Mouse (Mus musculus) midbrain, embryonic 16.5 days (tissue): ENCODE data around the gene Serp2. TPM values are rescaled to one million over a fixed set of nuclear protein-coding genes. Genes with fewer than 3 reads are reported as not detected.

ENCODE experiments used
- ATAC-seq: fragments of 200-750 bp; cut with Nextera tagmentation; 2 replicates; pipeline ENCODE4 v1.8.0; 2017; ENCODE audit warnings: moderate TSS enrichment
- H3K27ac ChIP-seq: fragments of 300-500 bp; sonication (generic); 2 replicates; pipeline ENCODE4 v1.5.1; 2014; ENCODE audit warnings: mild to moderate bottlenecking, low read length, mixed read lengths
- H3K27me3 ChIP-seq: fragments of 300-500 bp; sonication (generic); 2 replicates; pipeline ENCODE4 v1.6.1; 2014; ENCODE audit warnings: low read depth, low read length, mixed read lengths; ENCODE audit not compliant: control insufficient read depth, insufficient read depth
- H3K36me3 ChIP-seq: fragments of 300-500 bp; sonication (generic); 2 replicates; pipeline ENCODE4 v1.6.1; 2014; ENCODE audit warnings: mild to moderate bottlenecking, low read length, moderate library complexity, mixed read lengths; ENCODE audit not compliant: control insufficient read depth, insufficient read depth
- H3K4me1 ChIP-seq: fragments of 300-500 bp; sonication (generic); 2 replicates; pipeline ENCODE4 v1.6.1; 2014; ENCODE audit warnings: mild to moderate bottlenecking, low read length, mixed read lengths; ENCODE audit not compliant: control insufficient read depth, insufficient read depth
- H3K4me2 ChIP-seq: fragments of 300-500 bp; sonication (generic); 2 replicates; pipeline ENCODE4 v1.6.1; 2014; ENCODE audit warnings: mild to moderate bottlenecking, low read length, mixed read lengths
- H3K4me3 ChIP-seq: fragments of 300-500 bp; sonication (generic); 2 replicates; pipeline ENCODE4 v1.5.1; 2014; ENCODE audit warnings: low read depth, mild to moderate bottlenecking, low read length, moderate library complexity, mixed read lengths
- H3K9ac ChIP-seq: fragments of 300-500 bp; sonication (generic); 2 replicates; pipeline ENCODE4 v1.6.1; 2014; ENCODE audit warnings: low read depth, low read length, mixed read lengths
- H3K9me3 ChIP-seq: fragments of 300-500 bp; sonication (generic); replicated peaks from 2 replicates; pipeline ENCODE4 v1.6.1; 2014; ENCODE audit warnings: mild to moderate bottlenecking, low read length, mixed read lengths; ENCODE audit not compliant: control insufficient read depth, poor library complexity, severe bottlenecking
- WGBS: fragments of 180-500 bp; shearing (Covaris S2); extraction: QIAGEN DNeasy Blood & Tissue Kit; methylation state at CpG from one replicate; pipeline ENCODE4 v1.1.7; 2014; 5-methylcytosine and 5-hydroxymethylcytosine counted together
- polyA plus RNA-seq: library from polyadenylated mRNA; unstranded; fragments of >200 nt; fragmentation: Nextera tagmentation; extraction: Ambion mirVana; gene quantifications from 2 replicates; pipeline ENCODE4 v1.2.1, GENCODE M21; 2015

Gene Serp2
- polyA plus RNA-seq, 1 experiment from 2014 or later, result 239 TPM

DNA sequence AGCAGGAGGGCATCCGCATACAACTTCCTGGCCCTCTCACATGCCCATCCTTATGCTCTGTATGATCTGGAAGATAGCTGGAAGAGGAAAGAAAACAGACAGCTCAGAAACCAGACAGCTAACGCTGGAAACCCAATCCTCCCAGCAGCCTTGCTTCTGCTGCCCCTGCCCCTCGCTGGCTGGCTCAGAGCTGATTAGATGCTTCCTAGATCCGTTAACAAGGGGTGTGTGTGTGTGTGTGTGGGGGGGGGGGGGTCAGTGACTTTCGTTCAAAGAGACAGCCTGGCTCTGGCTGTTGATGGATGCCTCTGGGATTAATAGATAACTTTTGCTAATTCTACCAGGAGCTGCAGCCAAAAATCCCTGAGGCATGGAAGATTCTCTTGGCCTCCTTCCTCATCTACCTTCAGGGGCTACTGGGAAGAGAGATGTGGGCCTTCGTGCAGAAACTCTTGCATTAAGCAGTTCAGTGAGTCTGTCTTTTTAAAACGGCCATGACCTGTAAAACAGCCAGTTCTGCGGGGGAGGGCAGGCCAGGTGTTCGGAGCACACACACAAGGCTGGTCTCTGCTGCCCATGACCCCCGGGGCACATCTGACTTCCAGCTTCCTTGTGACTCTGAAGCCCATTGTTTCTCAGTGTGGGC, 23.4 kb downstream of the Serp2 start:
- peak overlapping the region; percentile 54 for H3K27ac ChIP-seq

DNA sequence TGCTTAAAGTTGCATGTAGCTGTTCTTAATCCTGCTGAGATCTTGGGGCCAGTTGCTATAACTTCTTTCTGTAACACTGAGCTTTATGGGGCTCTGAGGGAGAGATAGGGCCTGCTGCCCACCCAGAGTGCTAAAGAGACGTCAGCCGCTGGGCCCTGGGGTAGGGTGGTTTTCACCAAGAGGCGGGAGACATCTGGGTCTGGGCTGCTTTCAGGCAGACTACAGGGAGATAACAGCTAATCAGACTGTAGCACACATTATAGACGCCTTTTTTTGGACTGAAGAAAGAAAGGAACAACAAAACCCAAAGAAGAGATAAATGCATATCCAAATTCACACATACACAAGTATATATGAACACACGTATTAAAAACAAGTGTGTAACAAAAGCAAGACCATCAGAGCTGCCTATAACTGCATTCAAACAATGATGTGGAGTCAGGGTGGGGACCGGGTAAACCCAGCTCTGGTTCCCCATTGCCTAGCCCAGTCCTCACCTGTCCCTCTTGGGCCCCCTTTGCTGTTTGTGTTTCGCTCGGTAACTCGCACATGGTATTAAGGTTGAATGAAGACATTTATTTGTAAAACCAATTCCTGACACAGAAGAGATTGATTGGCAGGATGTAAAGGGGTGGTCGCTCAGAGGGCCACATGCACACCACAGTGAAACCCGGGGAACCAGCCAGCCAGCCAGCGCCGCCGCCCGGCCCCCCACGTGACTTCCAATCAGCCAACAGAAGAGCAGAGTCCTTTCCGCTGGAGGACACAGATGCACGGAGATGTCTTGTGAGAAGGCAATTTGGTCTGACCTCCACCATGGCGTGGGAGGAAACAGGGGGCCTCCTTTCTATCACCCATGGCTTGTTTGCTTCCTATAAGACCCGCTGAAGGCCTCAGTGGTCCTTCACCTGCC, 24.2 kb downstream of the Serp2 start:
- ATAC-seq, result peak; percentile 86
- Histone ChIP-seq H3K27ac (peak overlapping the region; percentile 54), H3K4me3 (no peak overlapping the region; the same call in 1 of the 2 replicates), H3K4me1 (peaks cover 7% of the 10 kb centered on the region), H3K36me3 (no peaks in the 10 kb centered on the region), H3K9ac (peak overlapping the region; percentile 45), H3K4me2 (peak overlapping the region; percentile 46), H3K27me3 (no peaks in the 10 kb centered on the region), H3K9me3 (no peaks in the 10 kb centered on the region)
- 45% methylated on average over 20 of the region's 20 CpGs for WGBS

More for the DNA sequence above, 23.4 kb downstream of the Serp2 start:
- Histone ChIP-seq H3K4me3 (no peak overlapping the region; the same call in 1 of the 2 replicates), H3K36me3 (no peaks in the 10 kb centered on the region), H3K9ac (peak overlapping the region; percentile 45), H3K9me3 (no peaks in the 10 kb centered on the region), H3K27me3 (no peaks in the 10 kb centered on the region), H3K4me1 (peaks cover 7% of the 10 kb centered on the region), H3K4me2 (peak overlapping the region; percentile 46)
- peak; percentile 43; the same call in 1 of the 2 replicates for ATAC-seq
- WGBS, result 21% methylated on average over 10 of the region's 10 CpGs

DNA sequence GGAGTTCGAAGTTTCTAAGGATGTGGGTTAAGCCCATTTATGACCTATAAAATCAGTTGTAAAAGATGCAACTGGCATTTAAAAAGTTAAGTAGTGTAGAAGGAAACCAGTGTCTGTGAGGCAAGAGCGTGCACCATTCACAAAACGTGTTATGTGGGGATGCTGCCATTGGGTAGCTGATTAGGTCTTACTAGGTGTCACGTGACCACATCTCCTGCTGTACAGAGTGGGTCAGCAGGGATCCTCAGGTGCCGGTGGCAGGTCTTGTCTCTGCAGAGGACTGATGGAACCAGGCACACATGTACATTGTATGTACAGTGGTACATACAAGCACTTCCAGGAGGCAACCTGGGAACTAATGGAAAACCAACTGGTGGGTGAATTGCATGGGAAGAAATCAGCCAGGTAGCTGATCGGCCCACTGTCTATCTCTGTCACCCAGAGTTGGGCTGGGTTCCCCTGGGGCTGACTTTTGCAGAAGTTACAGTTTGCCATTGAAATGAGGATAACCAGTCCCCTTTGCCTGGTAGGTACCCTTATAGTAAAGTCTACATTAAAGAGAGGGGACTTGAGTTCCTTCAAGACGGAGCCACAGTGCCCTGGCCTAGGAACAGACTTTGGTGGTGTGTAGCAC, 25.5 kb downstream of the Serp2 start:
- no peak overlapping the region for H3K4me3 ChIP-seq
- no peak overlapping the region for H3K9ac ChIP-seq
- peaks cover 7% of the 10 kb centered on the region for H3K4me1 ChIP-seq
- no peaks in the 10 kb centered on the region for H3K36me3 ChIP-seq
- no peak overlapping the region for H3K4me2 ChIP-seq
- H3K27ac ChIP-seq, result no peak overlapping the region
- no peak for ATAC-seq
- no peaks in the 10 kb centered on the region for H3K27me3 ChIP-seq
- no peaks in the 10 kb centered on the region for H3K9me3 ChIP-seq
- WGBS, result 92% methylated on average over 7 of the region's 7 CpGs

DNA sequence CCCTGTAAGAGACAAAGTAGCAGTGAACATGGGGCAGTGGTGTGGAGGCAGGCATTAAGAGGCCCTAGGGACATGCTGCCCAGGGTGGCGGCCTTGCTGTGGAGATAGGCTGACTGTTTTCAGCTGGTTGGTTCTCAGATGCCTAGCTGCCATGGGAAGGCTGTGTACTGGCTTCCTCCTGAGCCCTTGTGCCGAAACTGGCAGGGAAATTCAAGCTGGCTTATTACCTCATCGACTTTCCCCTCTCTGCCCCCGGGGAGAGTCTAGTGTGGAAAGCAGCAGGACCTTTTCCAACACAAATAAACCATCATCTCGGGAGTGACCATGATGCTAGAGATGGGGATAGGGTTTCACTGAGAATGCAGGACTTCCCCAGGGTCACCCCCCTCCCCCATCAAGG, 28.0 kb downstream of the Serp2 start:
- no peak overlapping the region for H3K27ac ChIP-seq
- H3K9me3 ChIP-seq, result no peaks in the 10 kb centered on the region
- ATAC-seq, result no peak
- no peak overlapping the region for H3K4me2 ChIP-seq
- WGBS, result 34% methylated on average over 5 of the region's 5 CpGs
- no peaks in the 10 kb centered on the region for H3K36me3 ChIP-seq
- H3K4me1 ChIP-seq, result peaks cover 7% of the 10 kb centered on the region
- no peaks in the 10 kb centered on the region for H3K27me3 ChIP-seq
- H3K4me3 ChIP-seq, result no peak overlapping the region
- no peak overlapping the region for H3K9ac ChIP-seq

DNA sequence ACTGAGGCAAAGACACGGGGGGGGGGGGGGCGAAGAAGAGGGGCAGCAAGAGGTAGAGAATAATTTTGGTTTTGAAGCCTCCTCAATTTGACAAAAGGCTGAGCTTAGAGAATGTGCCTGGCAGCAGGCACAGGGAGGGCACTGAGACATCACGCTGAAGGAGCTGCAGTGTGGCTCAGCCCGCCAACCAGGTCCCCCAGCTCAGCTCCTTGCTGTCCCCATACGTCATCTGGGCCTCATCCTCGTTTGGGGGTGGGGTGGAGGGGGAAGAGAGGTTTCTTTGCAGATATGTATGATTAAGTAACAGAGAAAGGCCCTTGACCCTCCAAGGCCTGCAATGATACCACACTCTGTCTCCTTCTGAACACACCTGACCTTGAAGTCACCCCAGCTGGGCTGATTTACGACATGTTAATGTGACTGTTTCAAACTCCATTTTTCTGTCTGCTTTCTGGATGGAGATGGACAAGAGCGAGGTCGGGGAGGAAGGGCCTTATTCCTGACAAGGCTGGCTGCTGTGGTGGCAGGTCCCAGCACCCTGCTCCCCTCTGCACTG, 28.9 kb downstream of the Serp2 start:
- WGBS, result 72% methylated on average over 9 of the region's 9 CpGs
- ATAC-seq, result no peak

DNA sequence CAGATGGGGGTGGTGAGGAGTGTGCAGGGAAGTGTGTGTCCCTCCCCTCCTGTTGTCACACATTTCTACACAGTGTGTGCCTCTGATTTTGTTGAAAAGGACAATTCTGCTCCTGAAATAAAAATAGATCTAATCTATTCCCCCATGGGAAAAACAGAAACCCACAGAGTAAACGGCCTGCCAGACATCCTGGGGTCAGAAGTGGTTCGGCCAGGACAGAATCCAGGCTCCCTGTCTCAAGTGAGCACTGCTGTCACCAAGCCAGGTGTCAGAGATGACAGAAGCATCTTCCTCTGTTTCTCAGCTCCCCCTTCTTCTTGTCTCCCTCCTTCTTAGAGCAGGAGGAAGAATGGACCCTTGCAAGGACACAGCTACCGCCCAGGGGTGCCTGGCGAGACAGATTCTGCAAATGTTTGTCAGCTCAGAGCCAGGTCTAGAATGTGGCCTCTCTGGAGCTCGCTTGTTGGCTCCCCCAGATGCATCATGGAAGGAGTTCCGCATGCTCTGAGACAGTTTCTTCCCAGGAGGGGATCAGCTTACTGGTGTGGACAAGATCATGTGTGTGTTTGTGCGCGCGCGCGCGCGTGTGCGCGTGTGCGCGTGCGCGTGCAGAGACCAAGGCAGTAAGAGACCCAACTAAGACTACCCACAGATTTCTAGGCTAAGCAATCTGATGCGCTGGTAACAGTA, 29.5 kb downstream of the Serp2 start:
- no peak overlapping the region for H3K4me2 ChIP-seq
- 0 out of 2 replicates have a peak, but pooled peaks have one; percentile 36 for ATAC-seq
- no peaks in the 10 kb centered on the region for H3K4me1 ChIP-seq
- WGBS, result 91% methylated on average over 20 of the region's 20 CpGs
- H3K36me3 ChIP-seq, result no peaks in the 10 kb centered on the region
- no peaks in the 10 kb centered on the region for H3K27me3 ChIP-seq
- H3K4me3 ChIP-seq, result no peak overlapping the region
- no peak overlapping the region for H3K9ac ChIP-seq
- H3K27ac ChIP-seq, result no peak overlapping the region
- H3K9me3 ChIP-seq, result no peaks in the 10 kb centered on the region

More for the DNA sequence above, 28.9 kb downstream of the Serp2 start:
- H3K4me2 ChIP-seq, result no peak overlapping the region
- H3K4me3 ChIP-seq, result no peak overlapping the region
- H3K27ac ChIP-seq, result no peak overlapping the region
- H3K4me1 ChIP-seq, result peaks cover 2% of the 10 kb centered on the region
- no peaks in the 10 kb centered on the region for H3K36me3 ChIP-seq
- H3K9me3 ChIP-seq, result no peaks in the 10 kb centered on the region
- H3K9ac ChIP-seq, result no peak overlapping the region
- H3K27me3 ChIP-seq, result no peaks in the 10 kb centered on the region

DNA sequence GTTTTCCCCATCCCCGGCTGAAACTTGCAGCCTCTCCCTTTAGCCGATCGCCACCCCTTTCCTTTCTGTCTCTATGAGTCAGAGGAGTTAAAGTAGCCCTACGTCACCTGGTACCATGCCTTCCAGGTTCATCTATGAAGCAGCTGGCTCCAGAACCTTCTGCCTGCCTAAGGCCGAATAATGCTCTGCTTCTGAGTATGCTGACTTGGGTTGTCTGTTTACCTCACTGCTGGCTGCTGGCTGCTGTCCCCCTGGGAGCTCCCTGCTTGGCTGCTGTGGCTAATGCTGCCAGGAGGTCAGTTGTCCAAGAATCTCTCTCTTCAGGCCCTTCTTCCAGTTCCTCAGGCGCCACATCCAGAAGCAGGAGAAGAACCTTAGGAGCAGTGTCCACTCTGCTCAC, 30.2 kb downstream of the Serp2 start:
- Histone ChIP-seq H3K27ac (no peak overlapping the region), H3K9me3 (no peaks in the 10 kb centered on the region), H3K4me3 (no peak overlapping the region), H3K9ac (no peak overlapping the region), H3K36me3 (no peaks in the 10 kb centered on the region), H3K27me3 (no peaks in the 10 kb centered on the region), H3K4me1 (no peaks in the 10 kb centered on the region), H3K4me2 (no peak overlapping the region)
- ATAC-seq, result no peak
- WGBS, result 92% methylated on average over 6 of the region's 6 CpGs

DNA sequence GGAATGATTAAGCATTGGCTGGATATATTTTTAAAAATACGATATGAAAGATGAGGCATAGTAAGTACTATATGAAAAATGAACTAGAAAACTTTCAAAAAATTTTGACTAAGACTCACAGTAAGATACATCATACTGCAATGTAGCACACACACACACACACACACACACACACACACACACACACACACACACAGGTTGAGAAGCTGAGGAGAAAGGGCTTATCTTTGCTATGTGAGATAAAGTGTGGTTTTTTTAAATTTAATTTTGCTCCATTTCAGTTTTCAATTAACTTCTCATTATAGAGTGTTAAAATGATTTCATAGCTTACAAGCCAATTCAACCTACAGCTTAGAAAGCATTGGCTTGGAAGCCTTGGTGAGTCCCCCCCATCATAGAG, 33.3 kb downstream of the Serp2 start:
- no peak overlapping the region for H3K4me2 ChIP-seq
- no peaks in the 10 kb centered on the region for H3K9me3 ChIP-seq
- H3K4me3 ChIP-seq, result no peak overlapping the region
- H3K4me1 ChIP-seq, result no peaks in the 10 kb centered on the region
- H3K9ac ChIP-seq, result no peak overlapping the region
- 90% methylated on average over 1 of the region's 1 CpGs for WGBS
- H3K27ac ChIP-seq, result no peak overlapping the region
- no peaks in the 10 kb centered on the region for H3K36me3 ChIP-seq
- no peaks in the 10 kb centered on the region for H3K27me3 ChIP-seq
- no peak for ATAC-seq
